Mouse (Mus musculus) MEL (cell line): ENCODE data around the gene Ywhae. TPM values are rescaled to one million over a fixed set of nuclear protein-coding genes. Genes with fewer than 3 reads are reported as not detected.

ENCODE experiments used
- DNase-seq: peaks from one replicate; pipeline ENCODE4 v3.0.0; 2011; ENCODE audit warnings: low read depth, low spot score
- H3K27ac ChIP-seq: 2 replicates; pipeline ENCODE4 v1.5.1; 2012; ENCODE audit warnings: low read depth, mild to moderate bottlenecking, control low read depth, low read length, moderate library complexity; ENCODE audit not compliant: control insufficient read depth
- H3K27me3 ChIP-seq, 2 experiments: fragments of 150-350 bp in 1 of 2; sonication (generic) in 1 of 2; 2 replicates each; pipeline ENCODE4 v1.6.1; 2012; ENCODE audit warnings: low read length in 2 of 2, mild to moderate bottlenecking in 2 of 2, improper control_type of control experiment in 1 of 2, moderate library complexity in 1 of 2; ENCODE audit not compliant: insufficient read depth in 2 of 2, control insufficient read depth in 1 of 2
- H3K36me3 ChIP-seq, 2 experiments: 2 replicates each; pipeline ENCODE4 v1.6.1; 2012 to 2014; ENCODE audit warnings: low read length in 2 of 2, improper control_type of control experiment in 1 of 2, inconsistent platforms in 1 of 2, mild to moderate bottlenecking in 1 of 2; ENCODE audit not compliant: insufficient read depth in 2 of 2, control insufficient read depth in 1 of 2
- H3K4me1 ChIP-seq, 2 experiments: fragments of 150-350 bp in 1 of 2; sonication (generic) in 1 of 2; 2 replicates each; pipeline ENCODE4 v1.6.1; 2012; ENCODE audit warnings: low read length in 2 of 2, improper control_type of control experiment in 1 of 2, mild to moderate bottlenecking in 1 of 2; ENCODE audit not compliant: insufficient read depth in 2 of 2, control insufficient read depth in 1 of 2
- H3K4me3 ChIP-seq, 2 experiments: fragments of 150-350 bp in 1 of 2; sonication (generic) in 1 of 2; 2 replicates each; pipeline ENCODE4 v1.5.1; 2012; ENCODE audit warnings: low read depth in 2 of 2, low read length in 2 of 2, mild to moderate bottlenecking in 2 of 2, moderate library complexity in 2 of 2, control low read depth in 1 of 2, improper control_type of control experiment in 1 of 2; ENCODE audit not compliant: control insufficient read depth in 1 of 2, insufficient read depth in 1 of 2
- H3K79me2 ChIP-seq: 2 replicates; pipeline ENCODE4 v1.6.1; 2012; ENCODE audit warnings: mild to moderate bottlenecking, low read length, moderate library complexity; ENCODE audit not compliant: control insufficient read depth, poor library complexity, insufficient read depth
- H3K9ac ChIP-seq: 2 replicates; pipeline ENCODE4 v1.6.1; 2012; ENCODE audit warnings: low read depth, mild to moderate bottlenecking, control low read depth, low read length, moderate library complexity; ENCODE audit not compliant: control insufficient read depth, poor library complexity, severe bottlenecking
- H3K9me3 ChIP-seq: fragments of 150-350 bp; sonication (generic); replicated peaks from 2 replicates; pipeline ENCODE4 v1.6.1; 2012; ENCODE audit warnings: mild to moderate bottlenecking, low read length, improper control_type of control experiment, moderate library complexity; ENCODE audit not compliant: insufficient read depth
- E2F4 ChIP-seq: IDR thresholded peaks from 2 replicates; pipeline ENCODE4 v1.6.1; 2011; ENCODE audit warnings: low read depth, low read length, improper control_type of control experiment, borderline replicate concordance
- ETS1 ChIP-seq: IDR thresholded peaks from 2 replicates; pipeline ENCODE4 v1.6.1; 2012; ENCODE audit warnings: low read depth, mild to moderate bottlenecking, inconsistent platforms, low read length, improper control_type of control experiment, moderate library complexity
- GABPA ChIP-seq: IDR thresholded peaks from 2 replicates; pipeline ENCODE4 v1.6.1; 2012; ENCODE audit warnings: low read depth, mild to moderate bottlenecking, inconsistent platforms, low read length, improper control_type of control experiment, moderate library complexity
- GATA1 ChIP-seq: IDR thresholded peaks from 2 replicates; pipeline ENCODE4 v1.6.1; 2011; ENCODE audit warnings: low read depth, low read length, improper control_type of control experiment
- HCFC1 ChIP-seq: IDR thresholded peaks from 2 replicates; pipeline ENCODE4 v1.6.1; 2012; ENCODE audit warnings: low read depth, mild to moderate bottlenecking, inconsistent platforms, low read length, improper control_type of control experiment, moderate library complexity
- KAT2A ChIP-seq: conservative IDR thresholded peaks from 2 replicates; pipeline ENCODE4 v1.6.1; 2012; ENCODE audit warnings: low read depth, low read length, improper control_type of control experiment, inconsistent platforms
- MYC ChIP-seq: IDR thresholded peaks from 2 replicates; pipeline ENCODE4 v1.6.1; 2011; ENCODE audit warnings: low read depth, mild to moderate bottlenecking, low read length, improper control_type of control experiment, moderate library complexity
- NELFE ChIP-seq: IDR thresholded peaks from 2 replicates; pipeline ENCODE4 v1.6.1; 2011; ENCODE audit warnings: low read depth, low read length, improper control_type of control experiment
- NRF1 ChIP-seq: IDR thresholded peaks from 2 replicates; pipeline ENCODE4 v1.6.1; 2014; ENCODE audit warnings: low read depth, mild to moderate bottlenecking, inconsistent platforms, low read length, improper control_type of control experiment, moderate library complexity; ENCODE audit not compliant: poor library complexity, insufficient read depth, severe bottlenecking
- POLR2A ChIP-seq, 2 experiments: IDR thresholded peaks; 2 replicates each; pipeline ENCODE4 v1.6.1; 2011 to 2012; ENCODE audit warnings: low read length in 2 of 2, mild to moderate bottlenecking in 2 of 2, control low read depth in 1 of 2, improper control_type of control experiment in 1 of 2, low read depth in 1 of 2, moderate library complexity in 1 of 2; ENCODE audit not compliant: control insufficient read depth in 1 of 2, insufficient read depth in 1 of 2, poor library complexity in 1 of 2
- POLR2AphosphoS5 ChIP-seq: IDR thresholded peaks from 2 replicates; pipeline ENCODE4 v1.6.1; 2012; ENCODE audit warnings: low read depth, borderline replicate concordance, mild to moderate bottlenecking, inconsistent platforms, low read length, moderate library complexity, mixed read lengths
- RAD21 ChIP-seq: IDR thresholded peaks from 2 replicates; pipeline ENCODE4 v1.6.1; 2011; ENCODE audit warnings: mild to moderate bottlenecking, low read depth, low read length, improper control_type of control experiment
- RCOR1 ChIP-seq: IDR thresholded peaks from 2 replicates; pipeline ENCODE4 v1.6.1; 2012; ENCODE audit warnings: low read depth, mild to moderate bottlenecking, inconsistent platforms, low read length, improper control_type of control experiment
- SIN3A ChIP-seq: IDR thresholded peaks from 2 replicates; pipeline ENCODE4 v1.6.1; 2012; ENCODE audit warnings: low read length, improper control_type of control experiment, inconsistent platforms
- TCF12 ChIP-seq: IDR thresholded peaks from 2 replicates; pipeline ENCODE4 v1.6.1; 2014; ENCODE audit warnings: low read depth, mild to moderate bottlenecking, inconsistent platforms, low read length, improper control_type of control experiment, moderate library complexity
- ZC3H11A ChIP-seq: IDR thresholded peaks from 2 replicates; pipeline ENCODE4 v1.6.1; 2012; ENCODE audit warnings: low read depth, mild to moderate bottlenecking, inconsistent platforms, low read length, improper control_type of control experiment
- ZKSCAN1 ChIP-seq: IDR thresholded peaks from 2 replicates; pipeline ENCODE4 v1.6.1; 2012; ENCODE audit warnings: low read depth, mild to moderate bottlenecking, inconsistent platforms, low read length, improper control_type of control experiment, moderate library complexity
- ZNF384 ChIP-seq: IDR thresholded peaks from 2 replicates; pipeline ENCODE4 v1.6.1; 2012; ENCODE audit warnings: low read depth, mild to moderate bottlenecking, inconsistent platforms, low read length, improper control_type of control experiment
- polyA plus RNA-seq, 2 experiments: library from polyadenylated mRNA; stranded (reverse) in 1 of 2; unstranded in 1 of 2; fragments of >175 nt in 1 of 2; fragments of >200 nt in 1 of 2; gene quantifications; 2 replicates each; pipeline versions ENCODE4 v1.2.1 to v1.2.4; 2012; ENCODE audit warnings: low replicate concordance in 2 of 2, low read depth in 1 of 2; ENCODE audit not compliant: insufficient read length in 2 of 2, insufficient read depth in 1 of 2, missing spikeins in 1 of 2
- total RNA-seq: library from RNA; depleted of rRNA; stranded (reverse); fragments of 300-350 nt; gene quantifications from 2 replicates; pipeline ENCODE4 v1.2.3, GENCODE M21; 2012

Gene Ywhae
- total and polyA plus RNA-seq, 3 experiments, result 303 to 855 (median 755) TPM

GRCm38 (mm10) chr11:75765161-75765560 lies 32.5 kb downstream of the Ywhae start:
- H3K27ac ChIP-seq, result no peak overlapping the region
- no peak overlapping the region for H3K9ac ChIP-seq
- H3K27me3 ChIP-seq, result no peaks in the 10 kb centered on the region
- H3K36me3 ChIP-seq, result peaks cover 3 to 30% of the 10 kb centered on the region in 2 experiments
- peaks cover 3% of the 10 kb centered on the region; the same call in 1 of the 2 replicates for H3K79me2 ChIP-seq
- H3K9me3 ChIP-seq, result no peaks in the 10 kb centered on the region
- no peak overlapping the region for H3K4me3 ChIP-seq
- peaks cover 0 to 7% of the 10 kb centered on the region in 2 experiments; a peak in 2 of 4 replicates for H3K4me1 ChIP-seq
- DNase-seq, result no peak
- TF ChIP-seq GABPA (no peak), ZC3H11A (no peak), ZNF384 (no peak), E2F4 (no peak), MYC (no peak), KAT2A (no peak), RCOR1 (no peak), NELFE (no peak), GATA1 (no peak), TCF12 (no peak), POLR2A (IDR thresholded peaks at IDR 0.05; ENCODE audit: control insufficient read depth in 1 of 2, insufficient read depth in 1 of 2, low read depth in 1 of 2, low read length in 2 of 2, poor library complexity in 1 of 2) (no peak; a peak in 1 of 4 replicates), RAD21 (no peak)

- Histone ChIP-seq H3K4me3 (no peak overlapping the region), H3K36me3 (peaks cover 3 to 24% of the 10 kb centered on the region in 2 experiments), H3K27me3 (peaks cover 0 to 2% of the 10 kb centered on the region in 2 experiments; a peak in 3 of 4 replicates), H3K9ac (no peak overlapping the region), H3K9me3 (no peaks in the 10 kb centered on the region)
- no peak for DNase-seq
- TF ChIP-seq POLR2AphosphoS5, result no peak
- no peak for TF ChIP-seq RCOR1
- no peak for TF ChIP-seq NRF1
- no peak for TF ChIP-seq ZNF384
- no peak for TF ChIP-seq SIN3A
- TF ChIP-seq HCFC1, result no peak
- TF ChIP-seq ETS1, result no peak
- TF ChIP-seq ZKSCAN1, result 0 out of 2 replicates have a peak, but pooled peaks have one; percentile 13
- TF ChIP-seq, all 39 proteins: peak for 1
- Histone ChIP-seq H3K79me2 (no peaks in the 10 kb centered on the region), H3K27ac (no peak overlapping the region), H3K4me1 (peaks cover 0 to 7% of the 10 kb centered on the region in 2 experiments; a peak in 2 of 4 replicates)
Observed at GRCm38 (mm10) chr11:75767014-75767413, 34.3 kb downstream of the Ywhae start.
